Mouse (Mus musculus): ENCODE measurements around the gene Ptma.
"Not testable (repeated sequence)": the region's sequence is repeated elsewhere in the genome, so short reads cannot be mapped to it uniquely, and the experiment has no call there.

Ptma gene

GRCm38 (mm10) chr1:86539583-86539982 lies 13.1 kb downstream of the Ptma start:
- not testable (repeated sequence) for DNase-seq (ENCODE audit: extremely low read depth, low read depth)

DNA sequence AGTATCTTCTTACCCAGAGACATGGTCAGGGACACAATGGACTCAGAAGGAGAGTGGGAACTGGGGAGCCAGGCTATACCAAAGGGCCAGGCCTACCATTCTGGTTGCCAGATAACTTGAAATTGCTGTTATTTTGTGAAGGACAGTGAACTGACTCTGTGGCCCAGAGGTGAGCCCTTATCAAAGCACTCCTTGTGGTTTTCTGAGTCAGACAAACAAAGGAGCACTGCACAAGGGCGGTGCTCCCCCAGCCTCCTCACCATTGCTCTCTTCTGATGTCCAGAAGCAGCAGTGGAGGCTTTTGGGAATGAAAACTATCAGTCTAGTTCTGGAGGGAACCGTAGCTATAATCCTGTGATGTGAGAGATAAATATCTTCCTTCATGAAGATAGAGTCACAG lies 16.1 kb downstream of the Ptma start:
- no peak for DNase-seq (ENCODE audit: extremely low read depth, low read depth)

GRCm38 (mm10) chr1:86546797-86547196 lies 20.3 kb downstream of the Ptma start:
- no peak for DNase-seq (ENCODE audit: extremely low read depth, low read depth)

- DNase-seq (ENCODE audit: extremely low read depth, low read depth) = no peak
Observed at GRCm38 (mm10) chr1:86551299-86551698, 24.8 kb downstream of the Ptma start.

GRCm38 (mm10) chr1:86551877-86552276 lies 25.4 kb downstream of the Ptma start:
- DNase-seq (ENCODE audit: extremely low read depth, low read depth) = no peak

GRCm38 (mm10) chr1:86555665-86556064 lies 29.1 kb downstream of the Ptma start:
- no peak for DNase-seq (ENCODE audit: extremely low read depth, low read depth)

- peak; percentile 95 for DNase-seq (ENCODE audit: extremely low read depth, low read depth)
Observed at GRCm38 (mm10) chr1:86557872-86558271, 31.3 kb downstream of the Ptma start.

DNA sequence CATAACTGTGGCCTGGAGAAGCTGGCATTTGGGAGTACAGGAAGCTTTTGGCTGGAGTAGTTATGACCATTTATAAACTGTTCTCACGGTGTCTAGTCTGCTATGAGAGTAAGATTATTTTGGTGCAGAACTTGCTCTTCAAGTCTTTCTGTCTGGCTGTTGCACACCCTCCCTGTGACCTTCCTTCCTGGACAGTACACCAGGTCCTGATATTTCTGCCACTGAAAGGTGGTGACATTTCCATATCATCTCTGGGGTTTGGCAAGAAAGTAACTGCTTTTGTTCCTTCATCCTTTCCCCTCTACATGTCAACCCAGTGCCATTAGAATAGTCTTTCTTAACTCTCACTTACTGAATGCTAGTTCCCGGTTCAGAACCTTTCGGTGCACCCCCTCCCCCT lies 32.7 kb downstream of the Ptma start:
- DNase-seq (ENCODE audit: extremely low read depth, low read depth) = no peak

- no peak for DNase-seq (ENCODE audit: extremely low read depth, low read depth)
Observed at GRCm38 (mm10) chr1:86562663-86563062, 36.1 kb downstream of the Ptma start.

DNA sequence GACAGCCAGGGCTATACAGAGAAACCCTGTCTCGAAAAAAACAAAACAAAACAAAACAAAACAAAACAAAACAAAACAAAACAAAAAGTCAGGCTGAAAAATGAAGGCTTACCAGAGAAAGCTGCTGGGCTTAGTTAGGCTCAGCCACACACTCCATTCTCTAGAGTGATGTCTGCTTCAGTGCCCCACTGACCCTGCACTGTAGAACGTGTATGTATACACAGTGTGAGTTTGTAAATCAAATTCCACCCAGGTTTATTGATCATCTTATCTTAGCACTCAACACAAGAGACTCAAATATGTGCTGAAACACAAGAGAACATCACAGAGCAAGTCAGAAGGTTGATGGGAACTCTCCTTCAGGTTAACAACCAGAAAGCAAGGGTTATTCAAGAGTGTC lies 41.9 kb downstream of the Ptma start:
- no peak for DNase-seq (ENCODE audit: extremely low read depth, low read depth)

DNA sequence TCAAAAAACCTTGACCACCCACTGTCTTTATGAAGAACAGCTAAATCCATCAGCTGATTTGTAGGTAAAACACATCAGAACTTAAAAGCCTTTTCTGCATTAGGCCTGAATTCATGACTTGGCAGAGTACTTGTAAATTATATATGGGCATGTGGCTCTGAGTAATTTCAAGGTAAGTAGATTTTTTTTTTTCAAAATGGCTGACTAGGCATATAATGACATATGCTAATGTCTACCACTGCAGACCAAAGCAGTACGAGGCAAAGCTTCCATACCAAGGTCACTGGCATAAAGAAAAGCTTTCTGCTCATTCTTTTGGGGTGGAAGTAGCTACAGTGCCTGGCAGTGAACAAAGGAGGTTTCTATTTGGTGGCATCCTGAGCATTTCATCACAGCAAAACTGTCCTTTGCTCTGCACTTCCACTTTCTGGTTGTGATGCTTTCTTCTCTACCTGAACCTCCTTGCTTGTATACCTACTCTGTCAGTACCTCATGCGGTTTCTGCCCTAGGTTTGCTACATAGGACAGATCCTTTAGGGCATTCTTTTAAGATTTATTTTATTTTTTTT lies 42.9 kb downstream of the Ptma start:
- no peak for DNase-seq (ENCODE audit: extremely low read depth, low read depth)

DNA sequence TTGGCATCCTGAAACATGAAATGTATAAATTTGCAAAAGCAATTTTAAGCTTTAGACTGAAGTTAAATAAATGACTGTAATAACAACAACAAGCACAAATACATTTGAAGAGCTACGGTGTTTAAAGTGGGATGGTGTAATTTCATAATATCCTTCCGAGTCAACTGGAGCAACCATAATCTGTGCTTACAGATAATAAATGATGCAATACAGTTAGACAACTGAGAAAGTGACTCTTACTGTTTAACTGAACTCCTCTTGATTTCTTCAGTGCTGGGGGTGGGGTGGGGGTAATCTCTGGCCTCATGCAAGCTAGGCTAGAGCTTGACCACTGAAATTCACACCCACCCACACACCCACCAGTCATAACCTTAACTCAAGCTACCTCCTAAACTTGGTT lies 44.9 kb downstream of the Ptma start:
- DNase-seq (ENCODE audit: extremely low read depth, low read depth) = no peak

DNA sequence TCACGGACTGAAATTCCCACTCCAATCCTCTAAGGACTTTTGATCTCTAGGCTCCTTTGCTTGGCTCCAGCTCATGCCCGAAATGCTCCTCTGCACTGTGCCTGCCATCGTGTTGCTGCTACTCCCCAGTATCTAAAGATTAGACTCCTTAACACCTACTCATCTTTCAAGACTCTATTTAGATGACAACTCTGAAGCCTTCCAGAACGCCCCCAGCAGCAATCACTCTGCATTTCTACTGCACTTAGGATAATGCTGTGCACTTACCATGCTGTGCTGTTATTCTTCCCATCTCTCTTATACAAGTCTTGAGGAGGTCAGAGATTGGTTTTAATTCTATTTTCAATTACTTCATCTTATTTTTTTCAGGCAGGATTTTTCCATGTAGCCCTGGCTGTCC lies 45.4 kb downstream of the Ptma start:
- no peak for DNase-seq (ENCODE audit: extremely low read depth, low read depth)
